In genomic region chr11:54542414-54542813, GRCm38 (mm10) we compare ENCODE assay signal across 24 mouse cellular contexts. TPM values are rescaled to one million over a fixed set of nuclear protein-coding genes. Genes with fewer than 3 reads are reported as not detected.
DNase-seq lines count a peak whose midpoint lies in the region; ATAC-seq and TF ChIP-seq lines count a peak whose summit lies in the region.
"Had no signal": no experiment of that assay in that cellular context is flagged by ENCODE, and none has a peak within 500 bp of the region (broad histone marks: within the 10 kb centered on the region; RNA-seq: fewer than 3 reads in every experiment).

No protein-coding gene starts in this region.

- TF ChIP-seq POLR2A in MEL (IDR thresholded peaks at IDR 0.05; ENCODE audit: control insufficient read depth in 1 of 2, insufficient read depth in 1 of 2, low read depth in 1 of 2, low read length in 2 of 2, poor library complexity in 1 of 2): no peak
- TF ChIP-seq POLR2A in lung, adult 2 months (IDR thresholded peaks at IDR 0.05; ENCODE audit: borderline replicate concordance, extremely low read depth, low read depth, low read length): no peak
- no peak for TF ChIP-seq POLR2A in cerebellum, adult 2 months (IDR thresholded peaks at IDR 0.05; ENCODE audit: borderline replicate concordance, insufficient read depth, low read length)

- H3K9ac ChIP-seq in MEL (ENCODE audit: control insufficient read depth, low read depth, low read length, poor library complexity, severe bottlenecking): no peak overlapping the region
- H3K9ac ChIP-seq in liver, embryonic 13.5 days: no peak overlapping the region
- no peak overlapping the region for H3K9ac ChIP-seq in liver, postnatal 0 days (replicated peaks)
- H3K9ac ChIP-seq: heart, embryonic 15.5 days; hindbrain, embryonic 14.5 days had no signal

- 0 out of 2 replicates have a peak, but pooled peaks have one; percentile 32 for ATAC-seq in common myeloid progenitor, adult 5-6 weeks (replicated peaks; ENCODE audit: low read depth, poor library complexity, severe bottlenecking)
- peak; percentile 86 for ATAC-seq in liver, embryonic 13.5 days (ENCODE audit: low read depth)
- peak; percentile 21; the same call in 1 of the 2 replicates for ATAC-seq in liver, postnatal 0 days
- ATAC-seq: activated CD4-positive, CD25-positive, alpha-beta regulatory T cell, adult 4 months; forebrain, embryonic 16.5 days; Patski had no signal

- no peak for TF ChIP-seq RAD21 in MEL (IDR thresholded peaks at IDR 0.05; ENCODE audit: low read depth, low read length)

- peak; percentile 92 to 93 for TF ChIP-seq EP300 in MEL (IDR thresholded peaks at IDR 0.05; ENCODE audit: low read depth in 1 of 2, low read length in 2 of 2)
- peak; percentile 83 for TF ChIP-seq EP300 in liver, postnatal 0 days (IDR thresholded peaks at IDR 0.05; ENCODE audit: low read depth)

- H3K79me2 ChIP-seq in MEL (ENCODE audit: control insufficient read depth, insufficient read depth, low read length, poor library complexity): peaks cover 46% of the 10 kb centered on the region

- no peak overlapping the region for H3K27ac ChIP-seq in MEL (ENCODE audit: control insufficient read depth, low read depth, low read length)
- H3K27ac ChIP-seq in liver, embryonic 13.5 days: peak overlapping the region; percentile 72; the same call in 1 of the 2 replicates
- no peak overlapping the region for H3K27ac ChIP-seq in liver, postnatal 0 days (ENCODE audit: low read depth)
- no peak overlapping the region for H3K27ac ChIP-seq in cerebellum, adult 2 months (ENCODE audit: insufficient read depth, low read length)
- H3K27ac ChIP-seq: embryonic facial prominence, embryonic 10.5 days; heart, adult 2 months; heart, embryonic 15.5 days; hindbrain, embryonic 10.5 days; hindbrain, embryonic 14.5 days had no signal

- H3K9me3 ChIP-seq in MEL (replicated peaks; ENCODE audit: insufficient read depth, low read length): no peaks in the 10 kb centered on the region
- H3K9me3 ChIP-seq in liver, embryonic 13.5 days (replicated peaks): no peaks in the 10 kb centered on the region
- no peaks in the 10 kb centered on the region for H3K9me3 ChIP-seq in liver, postnatal 0 days (ENCODE audit: low read length)
- H3K9me3 ChIP-seq: embryonic facial prominence, embryonic 10.5 days; heart, embryonic 15.5 days; hindbrain, embryonic 10.5 days had no signal

- H3K4me1 ChIP-seq in MEL (ENCODE audit: control insufficient read depth in 1 of 2, insufficient read depth in 2 of 2, low read length in 2 of 2): peaks cover 5 to 22% of the 10 kb centered on the region in 2 experiments; a peak in 3 of 4 replicates
- peaks cover 64% of the 10 kb centered on the region for H3K4me1 ChIP-seq in liver, embryonic 13.5 days (replicated peaks)
- H3K4me1 ChIP-seq in liver, postnatal 0 days (ENCODE audit: insufficient read depth): peaks cover 23% of the 10 kb centered on the region
- peaks cover 14% of the 10 kb centered on the region for H3K4me1 ChIP-seq in lung, adult 2 months (ENCODE audit: control insufficient read depth, insufficient read depth, low read length)
- H3K4me1 ChIP-seq in cerebellum, adult 2 months (ENCODE audit: control insufficient read depth, insufficient read depth, low read length): peaks cover 3% of the 10 kb centered on the region; the same call in 1 of the 2 replicates

- H3K4me3 ChIP-seq in MEL (ENCODE audit: control insufficient read depth in 1 of 2, insufficient read depth in 1 of 2, low read depth in 2 of 2, low read length in 2 of 2): peak overlapping the region in 1 of 2 experiments; percentile 2; a peak in 1 of 4 replicates
- H3K4me3 ChIP-seq in liver, embryonic 13.5 days (replicated peaks): no peak overlapping the region
- H3K4me3 ChIP-seq in liver, postnatal 0 days (ENCODE audit: low read depth, low read length): no peak overlapping the region
- no peak overlapping the region for H3K4me3 ChIP-seq in lung, adult 2 months (replicated peaks; ENCODE audit: extremely low read depth, low read depth, low read length)
- H3K4me3 ChIP-seq in cerebellum, adult 2 months (replicated peaks; ENCODE audit: insufficient read depth, low read depth, low read length): no peak overlapping the region
- H3K4me3 ChIP-seq: embryonic facial prominence, embryonic 10.5 days; erythroblast, embryonic 14.5 days; heart, adult 2 months; heart, embryonic 15.5 days; hindbrain, embryonic 10.5 days had no signal

- TF ChIP-seq CTCF in MEL (IDR thresholded peaks at IDR 0.05 in 2 of 3, conservative IDR thresholded peaks at IDR 0.05 in 1 of 3; ENCODE audit: control insufficient read depth in 1 of 3, insufficient read depth in 1 of 3, low read depth in 2 of 3, low read length in 3 of 3, poor library complexity in 1 of 3, severe bottlenecking in 1 of 3): no peak
- no peak for TF ChIP-seq CTCF in liver, postnatal 0 days (IDR thresholded peaks at IDR 0.05; ENCODE audit: low read depth)
- TF ChIP-seq CTCF in lung, adult 2 months (IDR thresholded peaks at IDR 0.05; ENCODE audit: insufficient read depth, low read length): no peak
- no peak for TF ChIP-seq CTCF in cerebellum, adult 2 months (IDR thresholded peaks at IDR 0.05; ENCODE audit: borderline replicate concordance, insufficient read depth, low read depth, low read length)

- no peaks in the 10 kb centered on the region for H3K27me3 ChIP-seq in MEL (ENCODE audit: control insufficient read depth in 1 of 2, insufficient read depth in 2 of 2, low read length in 2 of 2)
- no peaks in the 10 kb centered on the region for H3K27me3 ChIP-seq in liver, embryonic 13.5 days
- H3K27me3 ChIP-seq in liver, postnatal 0 days (ENCODE audit: insufficient read depth, low read length): no peaks in the 10 kb centered on the region
- no peaks in the 10 kb centered on the region for H3K27me3 ChIP-seq in cerebellum, adult 2 months (ENCODE audit: control insufficient read depth, insufficient read depth, low read length)
- H3K27me3 ChIP-seq: heart, embryonic 15.5 days; Patski had no signal

- DNase-seq in MEL (ENCODE audit: low read depth, low spot score): peak; percentile 77
- no peak for DNase-seq in liver, embryonic 13.5 days
- DNase-seq in liver, postnatal 0 days: no peak
- DNase-seq in kidney, adult 8-10 months: no peak
- no peak for DNase-seq in lung, adult 2 months
- no peak for DNase-seq in cerebellum, adult 2 months
- no peak for DNase-seq in kidney, adult 11 months
- DNase-seq: adrenal gland, postnatal 25 days; cerebellum, adult 11 months; cerebellum, adult 9-10 months; cerebellum, postnatal 25 days; gastrocnemius, postnatal 14 days; heart, adult 2 months; heart, postnatal 14 days had no signal

- H3K4me2 ChIP-seq in liver, embryonic 13.5 days: peak overlapping the region; percentile 41
- H3K4me2 ChIP-seq in liver, postnatal 0 days (ENCODE audit: low read depth, low read length): peak overlapping the region; percentile 15; the same call in 1 of the 2 replicates
- H3K4me2 ChIP-seq: heart, embryonic 11.5 days; heart, embryonic 15.5 days; hindbrain, embryonic 14.5 days had no signal

- H3K36me3 ChIP-seq in MEL (ENCODE audit: control insufficient read depth in 1 of 2, insufficient read depth in 2 of 2, low read length in 2 of 2): peaks cover 4 to 29% of the 10 kb centered on the region in 2 experiments; a peak in 3 of 4 replicates
- peaks cover 8% of the 10 kb centered on the region; the same call in 1 of the 2 replicates for H3K36me3 ChIP-seq in liver, embryonic 13.5 days
- H3K36me3 ChIP-seq in liver, postnatal 0 days (replicated peaks; ENCODE audit: insufficient read depth, low read length): no peaks in the 10 kb centered on the region
- H3K36me3 ChIP-seq: embryonic facial prominence, embryonic 10.5 days; heart, embryonic 15.5 days had no signal

TF ChIP-seq in MEL, 35 proteins besides CTCF, POLR2A, EP300 and RAD21:
- TF ChIP-seq SIN3A (IDR thresholded peaks at IDR 0.05; ENCODE audit: low read length) (peak; percentile 72; the same call in 1 of the 2 replicates), MAZ (IDR thresholded peaks at IDR 0.05; ENCODE audit: low read depth, low read length) (no peak), POLR2AphosphoS2 (IDR thresholded peaks at IDR 0.05; ENCODE audit: low read length) (no peak), MAFK (IDR thresholded peaks at IDR 0.05; ENCODE audit: borderline replicate concordance, low read depth, low read length) (0 out of 2 replicates have a peak, but pooled peaks have one; percentile 39), TCF12 (IDR thresholded peaks at IDR 0.05; ENCODE audit: low read depth, low read length) (peak; percentile 95), ETS1 (IDR thresholded peaks at IDR 0.05; ENCODE audit: low read depth, low read length) (peak; percentile 86), CHD2 (IDR thresholded peaks at IDR 0.05; ENCODE audit: low read length) (no peak), TAL1 (IDR thresholded peaks at IDR 0.05; ENCODE audit: low read length) (peak; percentile 72), GATA1 (IDR thresholded peaks at IDR 0.05; ENCODE audit: low read depth, low read length) (peak; percentile 86)

RNA-seq across cellular contexts. Expression of gene Rapgef6, which starts 19.8 kb away (rescaled TPM):
- total RNA-seq in MEL (2012; rRNA removed): 21.1 and 24.5 TPM in 2 replicates
- polyA plus RNA-seq in MEL (2012; ENCODE audit: insufficient read depth in 1 of 2, insufficient read length in 2 of 2, low read depth in 1 of 2, low replicate concordance in 2 of 2, missing spikeins in 1 of 2): 10 to 100 TPM in 1 of 2 experiments, not detected in 1; 31.8 TPM
- total RNA-seq in common myeloid progenitor, adult 5-6 weeks (2017): 67.6 and 68.0 TPM in 2 replicates
- polyA plus RNA-seq in liver, embryonic 13.5 days (2015; fragmentation: Nextera tagmentation; extraction: Ambion mirVana): 23.9 and 28.3 TPM in 2 replicates
- polyA plus RNA-seq in liver, postnatal 0 days (2015; fragmentation: Nextera tagmentation; extraction: Ambion mirVana): 10.6 and 14.7 TPM in 2 replicates
- polyA plus RNA-seq in lung, adult 2 months (2012; rRNA removed): 21.6 and 31.3 TPM in 2 replicates
- polyA plus RNA-seq in cerebellum, adult 2 months (2012; rRNA removed): 24.2 and 25.1 TPM in 2 replicates

Comparison
In these comparisons a context has a peak if more than half of its experiments do, and no peak if none do; other contexts are left out.
1. ATAC-seq: peak in every context shown above with its lines; median percentile 86 in liver, embryonic 13.5 days; 32 in common myeloid progenitor, adult 5-6 weeks; 21 in liver, postnatal 0 days.